Comparison of ENCODE assay signal across 8 mouse cellular contexts in genomic region chr2:49618829-49619718, GRCm38 (mm10). TPM values are rescaled to one million over a fixed set of nuclear protein-coding genes. Genes with fewer than 3 reads are reported as not detected.
A peak's percentile ranks its signal among the peaks of the same experiment; 100 is the strongest.
DNase-seq lines count a peak whose midpoint lies in the region; ATAC-seq and TF ChIP-seq lines count a peak whose summit lies in the region.

Kif5c (plus strand) TSS chr2:49619298.

- 6% methylated on average over 48 of the region's 54 CpGs for WGBS in forebrain, embryonic 13.5 days
- WGBS in heart, postnatal 0 days = 4% methylated on average over 51 of the region's 54 CpGs
- WGBS in liver, embryonic 12.5 days (ENCODE audit: insufficient replicate concordance) = 5% methylated on average over 52 of the region's 54 CpGs

- peak within 1 kb of the TSS; percentile 73 for H3K4me2 ChIP-seq in forebrain, embryonic 13.5 days
- H3K4me2 ChIP-seq in heart, postnatal 0 days (ENCODE audit: low read depth, low read length) = peak within 1 kb of the TSS; percentile 82
- H3K4me2 ChIP-seq in liver, embryonic 12.5 days = peak within 1 kb of the TSS; percentile 73

- H3K27me3 ChIP-seq in forebrain, embryonic 13.5 days = no peaks in the 10 kb centered on the region
- peaks cover 27% of the 10 kb centered on the region for H3K27me3 ChIP-seq in heart, postnatal 0 days (ENCODE audit: control insufficient read depth, insufficient read depth, low read length)
- H3K27me3 ChIP-seq in liver, embryonic 12.5 days (replicated peaks) = peaks cover 46% of the 10 kb centered on the region
- no peaks in the 10 kb centered on the region for H3K27me3 ChIP-seq in splenic B cell, adult 2 months (ENCODE audit: control insufficient read depth, insufficient read depth, low read length, poor library complexity, severe bottlenecking)

- H3K9ac ChIP-seq in forebrain, embryonic 13.5 days = peak within 1 kb of the TSS; percentile 99
- no peak within 1 kb of the TSS for H3K9ac ChIP-seq in heart, postnatal 0 days (replicated peaks; ENCODE audit: low read depth, low read length)
- H3K9ac ChIP-seq in liver, embryonic 12.5 days = no peak within 1 kb of the TSS

- H3K4me1 ChIP-seq in forebrain, embryonic 13.5 days = peaks cover 24% of the 10 kb centered on the region
- H3K4me1 ChIP-seq in heart, postnatal 0 days (ENCODE audit: control insufficient read depth, insufficient read depth) = 0 out of 2 replicates have a peak, but pooled peaks cover 4% of the 10 kb centered on the region
- H3K4me1 ChIP-seq in liver, embryonic 12.5 days = peaks cover 7% of the 10 kb centered on the region

- peak within 1 kb of the TSS; percentile 97 for H3K4me3 ChIP-seq in forebrain, embryonic 13.5 days
- H3K4me3 ChIP-seq in heart, postnatal 0 days (ENCODE audit: low read depth, low read length) = peak within 1 kb of the TSS; percentile 54
- peak within 1 kb of the TSS; percentile 55 for H3K4me3 ChIP-seq in liver, embryonic 12.5 days

- peaks cover 5% of the 10 kb centered on the region; the same call in 1 of the 2 replicates for H3K9me3 ChIP-seq in forebrain, embryonic 13.5 days (replicated peaks)
- H3K9me3 ChIP-seq in heart, postnatal 0 days (replicated peaks; ENCODE audit: control insufficient read depth, low read length) = no peaks in the 10 kb centered on the region
- no peaks in the 10 kb centered on the region for H3K9me3 ChIP-seq in liver, embryonic 12.5 days (replicated peaks)

- DNase-seq in CD4-positive, CD25-positive, alpha-beta regulatory T cell, adult 2 months (ENCODE audit: low read depth, low spot score) = peak; percentile 94
- DNase-seq in heart, postnatal 0 days (ENCODE audit: low spot score) = peak; percentile 59
- peak; percentile 86 to 91 for DNase-seq in kidney, postnatal 25 days
- DNase-seq in natural killer cell, adult 2 months (ENCODE audit: low spot score in 2 of 2) = peak; percentile 76 to 83
- peak; percentile 77 for DNase-seq in splenic B cell, adult 2 months (ENCODE audit: low read depth, low spot score)

- H3K36me3 ChIP-seq in forebrain, embryonic 13.5 days (ENCODE audit: poor library complexity, severe bottlenecking) = peaks cover 20% of the 10 kb centered on the region
- no peaks in the 10 kb centered on the region for H3K36me3 ChIP-seq in heart, postnatal 0 days (replicated peaks; ENCODE audit: control insufficient read depth, insufficient read depth, low read length)
- no peaks in the 10 kb centered on the region for H3K36me3 ChIP-seq in liver, embryonic 12.5 days
- H3K36me3 ChIP-seq in splenic B cell, adult 2 months (ENCODE audit: control insufficient read depth, insufficient read depth, low read length, poor library complexity, severe bottlenecking) = no peaks in the 10 kb centered on the region

- ATAC-seq in cerebellum, adult (ENCODE audit: insufficient number of reproducible peaks, low FRiP score, low TSS enrichment) = peak; percentile 95
- ATAC-seq in forebrain, embryonic 13.5 days = peak; percentile 99
- peak; percentile 90 for ATAC-seq in heart, postnatal 0 days (ENCODE audit: insufficient read depth, low read depth)
- peak; percentile 81 for ATAC-seq in liver, embryonic 12.5 days

- peak within 1 kb of the TSS; percentile 91 for H3K27ac ChIP-seq in forebrain, embryonic 13.5 days
- H3K27ac ChIP-seq in heart, postnatal 0 days (ENCODE audit: low read depth) = no peak within 1 kb of the TSS
- no peak within 1 kb of the TSS for H3K27ac ChIP-seq in liver, embryonic 12.5 days

- TF ChIP-seq EP300 in heart, postnatal 0 days (IDR thresholded peaks at IDR 0.05; ENCODE audit: low read depth) = no peak

- no peak for TF ChIP-seq CTCF in heart, postnatal 0 days (IDR thresholded peaks at IDR 0.05; ENCODE audit: low read depth)

RNA-seq across cellular contexts. Expression of gene Kif5c, which starts in this region (rescaled TPM):
- polyA plus RNA-seq in forebrain, embryonic 13.5 days (2015; fragmentation: Nextera tagmentation; extraction: Ambion mirVana) = 129 and 139 TPM in 2 replicates
- total RNA-seq in heart, postnatal 0 days (2014; rRNA removed; ENCODE audit: low replicate concordance) = 0.58 and 0.76 TPM in 2 replicates
- polyA plus RNA-seq in heart, postnatal 0 days (2015; fragmentation: Nextera tagmentation; extraction: Ambion mirVana) = 0.34 and 0.45 TPM in 2 replicates
- 0.20 and 0.21 TPM in 2 replicates for polyA plus RNA-seq in liver, embryonic 12.5 days (2016; fragmentation: Nextera tagmentation; extraction: Ambion mirVana)

Comparison
In these comparisons a context has a peak if more than half of its experiments do, and no peak if none do; other contexts are left out.
1. RNA of gene Kif5c (polyA plus RNA-seq): 129 to 139 TPM in forebrain, embryonic 13.5 days; 0.34 to 0.45 TPM in heart, postnatal 0 days and 0.20 to 0.21 TPM in liver, embryonic 12.5 days; every median in the first group is over 10 times any median in the second.
2. Peak in DNase-seq, ATAC-seq, H3K4me3 ChIP-seq and H3K4me2 ChIP-seq in heart, postnatal 0 days; RNA of the gene not detected or under 1 TPM.
3. Peak in ATAC-seq, H3K4me3 ChIP-seq and H3K4me2 ChIP-seq in liver, embryonic 12.5 days; RNA of the gene not detected or under 1 TPM.
4. Peak in every context shown above with its lines, with median percentiles within 50 percentile points of each other: DNase-seq, ATAC-seq, H3K4me2 ChIP-seq and H3K4me3 ChIP-seq.